Mouse (Mus musculus) retina, postnatal 7 days (tissue): ENCODE data around the gene Lars2.

Experiments
- DNase-seq: peaks from one replicate; pipeline ENCODE4 v3.0.0-alpha.2; 2012; ENCODE audit warnings: low read depth, low spot score

The Lars2 gene

GRCm38 (mm10) chr9:123475569-123475968 lies 108.8 kb downstream of the Lars2 start:
- no peak for DNase-seq

- no peak for DNase-seq
These were observed 111.4 kb downstream of the Lars2 start for GRCm38 (mm10) chr9:123478031-123478585.

GRCm38 (mm10) chr9:123478586-123479195 lies 112.0 kb downstream of the Lars2 start, which contains the start of gene Limd1:
Limd1 (plus strand) TSS chr9:123478706.
- peak; percentile 47 for DNase-seq

- DNase-seq = no peak
These were observed 112.5 kb downstream of the Lars2 start for GRCm38 (mm10) chr9:123479196-123479669.

GRCm38 (mm10) chr9:123479876-123480252 lies 113.1 kb downstream of the Lars2 start:
- DNase-seq = no peak

- no peak for DNase-seq
These were observed 113.7 kb downstream of the Lars2 start for GRCm38 (mm10) chr9:123480253-123480921.

GRCm38 (mm10) chr9:123481136-123481535 lies 114.4 kb downstream of the Lars2 start:
- no peak for DNase-seq

GRCm38 (mm10) chr9:123483598-123483997 lies 116.9 kb downstream of the Lars2 start:
- DNase-seq = no peak

GRCm38 (mm10) chr9:123484830-123485229 lies 118.1 kb downstream of the Lars2 start:
- no peak for DNase-seq

- DNase-seq = no peak
These were observed 118.8 kb downstream of the Lars2 start for GRCm38 (mm10) chr9:123485561-123485960.

- DNase-seq = no peak
These were observed 119.9 kb downstream of the Lars2 start for GRCm38 (mm10) chr9:123486635-123487034.

- DNase-seq = no peak
These were observed 122.3 kb downstream of the Lars2 start for GRCm38 (mm10) chr9:123489073-123489472.

GRCm38 (mm10) chr9:123489727-123490343 lies 123.1 kb downstream of the Lars2 start:
- no peak for DNase-seq

- no peak for DNase-seq
These were observed 124.2 kb downstream of the Lars2 start for GRCm38 (mm10) chr9:123490930-123491329.

- DNase-seq = no peak
These were observed 125.3 kb downstream of the Lars2 start for GRCm38 (mm10) chr9:123491917-123492585.

GRCm38 (mm10) chr9:123496665-123497064 lies 129.9 kb downstream of the Lars2 start:
- DNase-seq = no peak

- no peak for DNase-seq
These were observed 131.2 kb downstream of the Lars2 start for GRCm38 (mm10) chr9:123497906-123498305.

GRCm38 (mm10) chr9:123500480-123500879 lies 133.8 kb downstream of the Lars2 start:
- no peak for DNase-seq

GRCm38 (mm10) chr9:123503171-123503834 lies 136.6 kb downstream of the Lars2 start:
- no peak for DNase-seq

GRCm38 (mm10) chr9:123504325-123504724 lies 137.6 kb downstream of the Lars2 start:
- DNase-seq = peak; percentile 58

GRCm38 (mm10) chr9:123505598-123505997 lies 138.9 kb downstream of the Lars2 start:
- DNase-seq = no peak
